Mouse (Mus musculus) CD4-positive, CD25-positive, alpha-beta regulatory T cell (primary cell): ENCODE data around the gene Tacstd2. TPM values are rescaled to one million over a fixed set of nuclear protein-coding genes. Genes with fewer than 3 reads are reported as not detected.

ENCODE experiments used
- polyA plus RNA-seq: library from polyadenylated mRNA; unstranded; fragments of 100-300 nt; shearing (Covaris generic); gene quantifications from one replicate; pipeline ENCODE4 v1.2.1, GENCODE M21; 2017

Tacstd2 gene
- polyA plus RNA-seq = not detected

DNA sequence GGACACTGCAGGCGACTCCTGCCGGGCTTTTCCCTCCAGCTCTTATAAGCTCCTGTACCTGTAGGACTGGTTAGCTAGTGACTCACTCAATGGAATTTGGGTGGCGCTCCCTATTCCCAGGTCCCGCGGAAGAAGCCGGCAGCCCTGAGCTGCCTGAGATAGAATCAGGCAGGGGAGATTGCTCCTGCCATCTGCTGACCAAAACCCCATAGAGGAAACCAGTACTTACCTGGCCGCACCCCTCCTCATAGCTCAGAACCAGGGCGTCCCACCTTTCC is at the start of gene Tacstd2:
Tacstd2 (minus strand) TSS at position 20 of the 278 bp plus-strand sequence.

DNA sequence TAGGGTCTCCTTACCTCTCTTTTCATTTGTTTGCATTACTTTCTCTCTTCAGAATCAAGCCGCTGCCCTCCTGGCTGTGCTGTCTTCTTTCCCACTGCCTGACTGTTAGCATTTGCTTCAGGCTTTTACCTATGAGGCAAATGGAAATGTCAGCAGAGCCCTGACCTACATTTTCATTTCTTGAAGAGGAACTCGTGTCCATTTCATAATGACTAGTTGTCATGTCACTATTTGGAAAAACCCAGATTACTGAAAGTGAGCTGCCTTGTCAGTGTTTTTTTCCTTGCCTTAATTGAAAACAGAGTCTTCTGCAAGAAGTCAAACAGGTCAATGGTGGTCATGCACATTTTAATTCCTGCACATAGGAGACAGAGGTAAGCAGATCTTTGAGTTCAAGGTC is 43.8 kb downstream of the Tacstd2 start, which contains the start of gene Il23r:
Il23r (minus strand) TSS at position 101 of the 400 bp plus-strand sequence.

Other genes with a start within 250 kb of the Tacstd2 start
- 0.18 TPM for gene Il12rb2, start 159.6 kb downstream of the Tacstd2 start, polyA plus RNA-seq
- gene Il23r, start 43.9 kb downstream of the Tacstd2 start, polyA plus RNA-seq = 0.10 TPM